Mouse (Mus musculus) forebrain, embryonic 10.5 days (tissue): ENCODE data around the gene Olfr1126. TPM values are rescaled to one million over a fixed set of nuclear protein-coding genes. Genes with fewer than 3 reads are reported as not detected.
"Not testable (repeated sequence)": the region's sequence is repeated elsewhere in the genome, so short reads cannot be mapped to it uniquely, and the experiment has no call there.

ENCODE experiments used
- DNase-seq: peaks from one replicate; pipeline ENCODE4 v3.0.0-alpha.2; 2017; ENCODE audit warnings: low spot score; ENCODE audit errors: extremely low spot score
- H3K27ac ChIP-seq: fragments of 300-500 bp; sonication (generic); 2 replicates; pipeline ENCODE4 v1.5.1; 2016; ENCODE audit warnings: mild to moderate bottlenecking
- H3K27me3 ChIP-seq: fragments of 300-500 bp; sonication (generic); 2 replicates; pipeline ENCODE4 v1.6.1; 2016; ENCODE audit warnings: mild to moderate bottlenecking; ENCODE audit not compliant: poor library complexity, severe bottlenecking
- H3K36me3 ChIP-seq: fragments of 300-500 bp; sonication (generic); replicated peaks from 2 replicates; pipeline ENCODE4 v1.6.1; 2016; ENCODE audit warnings: mild to moderate bottlenecking, moderate library complexity
- H3K4me1 ChIP-seq: fragments of 300-500 bp; sonication (generic); 2 replicates; pipeline ENCODE4 v1.6.1; 2016
- H3K4me3 ChIP-seq: fragments of 300-500 bp; sonication (generic); 2 replicates; pipeline ENCODE4 v1.5.1; 2016; ENCODE audit warnings: mild to moderate bottlenecking, moderate library complexity
- H3K9me3 ChIP-seq: fragments of 300-500 bp; sonication (generic); 2 replicates; pipeline ENCODE4 v1.6.1; 2016; ENCODE audit warnings: mild to moderate bottlenecking, moderate library complexity
- WGBS: fragments of 180-500 bp; shearing (Covaris S2); methylation state at CpG from one replicate; pipeline ENCODE4 v1.1.7; 2016; 5-methylcytosine and 5-hydroxymethylcytosine counted together
- polyA plus RNA-seq: library from polyadenylated mRNA; unstranded; fragments of >200 nt; fragmentation: Nextera tagmentation; extraction: Ambion mirVana; gene quantifications from 2 replicates; pipeline ENCODE4 v1.2.1, GENCODE M21; 2016

Gene Olfr1126
- not detected in 2 replicates for polyA plus RNA-seq

- Histone ChIP-seq H3K36me3 (no peaks in the 10 kb centered on the region), H3K4me1 (no peaks in the 10 kb centered on the region), H3K27me3 (no peaks in the 10 kb centered on the region), H3K4me3 (no peak within 1 kb of the TSS), H3K9me3 (no peaks in the 10 kb centered on the region), H3K27ac (no peak within 1 kb of the TSS)
- no peak for DNase-seq
Measured at GRCm38 (mm10) chr2:87453662-87454061, at the start of gene Olfr1126. Gene Olfr1126, plus strand, starts transcription at chr2:87453962.

- H3K9me3 ChIP-seq, result no peaks in the 10 kb centered on the region
- no peak for DNase-seq
- H3K4me1 ChIP-seq, result no peaks in the 10 kb centered on the region
- no peaks in the 10 kb centered on the region for H3K27me3 ChIP-seq
- H3K36me3 ChIP-seq, result no peaks in the 10 kb centered on the region
- H3K27ac ChIP-seq, result no peak within 1 kb of the TSS
- H3K4me3 ChIP-seq, result no peak within 1 kb of the TSS
- 97% methylated on average over 1 of the region's 1 CpGs for WGBS
Measured at GRCm38 (mm10) chr2:87416335-87416734, 37.4 kb upstream of the Olfr1126 start, which contains the start of gene Olfr1123. Gene Olfr1123, plus strand, starts transcription at chr2:87416635.

- Histone ChIP-seq H3K9me3 (no peaks in the 10 kb centered on the region), H3K4me1 (no peaks in the 10 kb centered on the region), H3K27ac (no peak within 1 kb of the TSS), H3K36me3 (no peaks in the 10 kb centered on the region), H3K4me3 (no peak within 1 kb of the TSS), H3K27me3 (no peaks in the 10 kb centered on the region)
- 98% methylated on average over 1 of the region's 1 CpGs for WGBS
- no peak for DNase-seq
Measured at GRCm38 (mm10) chr2:87429975-87430374, 23.8 kb upstream of the Olfr1126 start, which contains the start of gene Olfr1124. Gene Olfr1124, plus strand, starts transcription at chr2:87430275.

- Histone ChIP-seq H3K9me3 (no peaks in the 10 kb centered on the region), H3K36me3 (no peaks in the 10 kb centered on the region), H3K4me1 (no peaks in the 10 kb centered on the region), H3K27ac (no peak overlapping the region), H3K4me3 (no peak overlapping the region), H3K27me3 (no peaks in the 10 kb centered on the region)
- whole genome bisulfite sequencing, result 91% methylated on average over 16 of the region's 16 CpGs
- no peak for DNase-seq
Measured at GRCm38 (mm10) chr2:87437731-87438130, 16.0 kb upstream of the Olfr1126 start.

- Histone ChIP-seq H3K27ac (no peak overlapping the region), H3K4me3 (no peak overlapping the region), H3K9me3 (no peaks in the 10 kb centered on the region), H3K4me1 (no peaks in the 10 kb centered on the region), H3K36me3 (no peaks in the 10 kb centered on the region), H3K27me3 (no peaks in the 10 kb centered on the region)
- WGBS, result 88% methylated on average over 4 of the region's 4 CpGs
- no peak for DNase-seq
Measured at GRCm38 (mm10) chr2:87461769-87462168, 8.0 kb downstream of the Olfr1126 start.

- Histone ChIP-seq H3K9me3 (no peaks in the 10 kb centered on the region), H3K36me3 (no peaks in the 10 kb centered on the region), H3K4me1 (no peaks in the 10 kb centered on the region), H3K27me3 (no peaks in the 10 kb centered on the region), H3K27ac (no peak overlapping the region), H3K4me3 (no peak overlapping the region)
- no peak for DNase-seq
Measured at GRCm38 (mm10) chr2:87480207-87480606, 26.4 kb downstream of the Olfr1126 start.

- WGBS, result 86% methylated on average over 4 of the region's 4 CpGs
- H3K4me3 ChIP-seq, result no peak overlapping the region
- no peak for DNase-seq
- no peak overlapping the region for H3K27ac ChIP-seq
- no peaks in the 10 kb centered on the region for H3K9me3 ChIP-seq
- no peaks in the 10 kb centered on the region for H3K36me3 ChIP-seq
- no peaks in the 10 kb centered on the region for H3K27me3 ChIP-seq
- no peaks in the 10 kb centered on the region for H3K4me1 ChIP-seq
Measured at GRCm38 (mm10) chr2:87481158-87481557, 27.4 kb downstream of the Olfr1126 start.

GRCm38 (mm10) chr2:87482276-87482675 is 28.5 kb downstream of the Olfr1126 start:
- no peaks in the 10 kb centered on the region for H3K27me3 ChIP-seq
- no peak for DNase-seq
- H3K9me3 ChIP-seq, result no peaks in the 10 kb centered on the region
- no peak overlapping the region for H3K27ac ChIP-seq
- H3K36me3 ChIP-seq, result no peaks in the 10 kb centered on the region
- H3K4me1 ChIP-seq, result no peaks in the 10 kb centered on the region
- H3K4me3 ChIP-seq, result no peak overlapping the region
- WGBS, result 87% methylated on average over 2 of the region's 2 CpGs

- DNase-seq, H3K4me1 ChIP-seq, H3K27me3 ChIP-seq, H3K4me3 ChIP-seq, H3K27ac ChIP-seq, H3K9me3 ChIP-seq, H3K36me3 ChIP-seq: not testable (repeated sequence)
- WGBS, result 87% methylated on average over 4 of the region's 5 CpGs
Measured at GRCm38 (mm10) chr2:87496993-87497392, 43.2 kb downstream of the Olfr1126 start, which contains the start of gene Pramel7. Gene Pramel7, minus strand, starts transcription at chr2:87497093.

GRCm38 (mm10) chr2:87506265-87506664 is 52.5 kb downstream of the Olfr1126 start, which contains the start of gene Pramel6:
Gene Pramel6, plus strand, starts transcription at chr2:87506565.
- H3K9me3 ChIP-seq, result no peaks in the 10 kb centered on the region
- no peaks in the 10 kb centered on the region for H3K4me1 ChIP-seq
- H3K4me3 ChIP-seq, result no peak within 1 kb of the TSS
- H3K27me3 ChIP-seq, result no peaks in the 10 kb centered on the region
- 86% methylated on average over 6 of the region's 6 CpGs for WGBS
- DNase-seq, result no peak
- H3K27ac ChIP-seq, result no peak within 1 kb of the TSS
- H3K36me3 ChIP-seq, result no peaks in the 10 kb centered on the region

Other genes starting within 250 kb of the Olfr1126 start
- gene Olfr1113, start 245.0 kb upstream of the Olfr1126 start, polyA plus RNA-seq, result not detected in 2 replicates
- gene Olfr1115, start 205.9 kb upstream of the Olfr1126 start, polyA plus RNA-seq, result not detected in 2 replicates
- gene Olfr1116, start 186.4 kb upstream of the Olfr1126 start, polyA plus RNA-seq, result not detected in 2 replicates
- not detected in 2 replicates for gene Olfr1118, start 146.4 kb upstream of the Olfr1126 start, polyA plus RNA-seq
- not detected in 2 replicates for gene Olfr1120, start 99.1 kb upstream of the Olfr1126 start, polyA plus RNA-seq
- gene Olfr1121, start 84.1 kb upstream of the Olfr1126 start, polyA plus RNA-seq, result not detected in 2 replicates
- not detected in 2 replicates for gene Olfr1122, start 68.1 kb upstream of the Olfr1126 start, polyA plus RNA-seq
- not detected in 2 replicates for gene Olfr1123, start 37.3 kb upstream of the Olfr1126 start, polyA plus RNA-seq
- 0.07 TPM in 1 of 2 replicates, not detected in the other for gene Olfr1124, start 23.7 kb upstream of the Olfr1126 start, polyA plus RNA-seq
- not detected in 2 replicates for gene Pramel7, start 43.1 kb downstream of the Olfr1126 start, polyA plus RNA-seq
- not detected in 2 replicates for gene Pramel6, start 52.6 kb downstream of the Olfr1126 start, polyA plus RNA-seq
- gene Olfr153, start 77.8 kb downstream of the Olfr1126 start, polyA plus RNA-seq, result not detected in 2 replicates
- gene Olfr1128, start 91.6 kb downstream of the Olfr1126 start, polyA plus RNA-seq, result not detected in 2 replicates
- gene Olfr1129, start 119.9 kb downstream of the Olfr1126 start, polyA plus RNA-seq, result not detected in 2 replicates
- not detected in 2 replicates for gene Olfr1130, start 152.2 kb downstream of the Olfr1126 start, polyA plus RNA-seq
- not detected in 2 replicates for gene Olfr1131, start 173.1 kb downstream of the Olfr1126 start, polyA plus RNA-seq
- not detected in 2 replicates for gene Olfr1132, start 183.6 kb downstream of the Olfr1126 start, polyA plus RNA-seq
- not detected in 2 replicates for gene Olfr1133, start 193.4 kb downstream of the Olfr1126 start, polyA plus RNA-seq
- gene Olfr1134, start 204.5 kb downstream of the Olfr1126 start, polyA plus RNA-seq, result not detected in 2 replicates
- gene Olfr1135, start 219.7 kb downstream of the Olfr1126 start, polyA plus RNA-seq, result not detected in 2 replicates
- gene Olfr1136, start 240.0 kb downstream of the Olfr1126 start, polyA plus RNA-seq, result not detected in 2 replicates